Mouse (Mus musculus) kidney, embryonic 15.5 days (tissue): ENCODE measurements around the gene Pramel6. TPM values are rescaled to one million over a fixed set of nuclear protein-coding genes. Genes with fewer than 3 reads are reported as not detected.
"Not testable (repeated sequence)": the region's sequence is repeated elsewhere in the genome, so short reads cannot be mapped to it uniquely, and the experiment has no call there.

ENCODE experiments used
- ATAC-seq: fragments of 200-750 bp; cut with Nextera tagmentation; replicated peaks from 2 replicates; pipeline ENCODE4 v1.8.0; 2017; ENCODE audit warnings: moderate TSS enrichment; ENCODE audit not compliant: low FRiP score
- H3K27ac ChIP-seq: fragments of 300-500 bp; sonication (generic); 2 replicates; pipeline ENCODE4 v1.5.1; 2015; ENCODE audit warnings: mild to moderate bottlenecking, inconsistent platforms
- H3K27me3 ChIP-seq: fragments of 300-500 bp; sonication (generic); 2 replicates; pipeline ENCODE4 v1.6.1; 2015; ENCODE audit warnings: inconsistent platforms
- H3K36me3 ChIP-seq: fragments of 300-500 bp; sonication (generic); 2 replicates; pipeline ENCODE4 v1.6.1; 2015; ENCODE audit warnings: inconsistent platforms
- H3K4me1 ChIP-seq: fragments of 300-500 bp; sonication (generic); 2 replicates; pipeline ENCODE4 v1.6.1; 2015; ENCODE audit warnings: inconsistent platforms
- H3K4me2 ChIP-seq: fragments of 300-500 bp; sonication (generic); 2 replicates; pipeline ENCODE4 v1.6.1; 2015; ENCODE audit warnings: moderate library complexity, mild to moderate bottlenecking, inconsistent platforms
- H3K4me3 ChIP-seq: fragments of 300-500 bp; sonication (generic); replicated peaks from 2 replicates; pipeline ENCODE4 v1.5.1; 2015; ENCODE audit warnings: mild to moderate bottlenecking, inconsistent platforms
- H3K9ac ChIP-seq: fragments of 300-500 bp; sonication (generic); 2 replicates; pipeline ENCODE4 v1.6.1; 2015; ENCODE audit warnings: mild to moderate bottlenecking, inconsistent platforms
- H3K9me3 ChIP-seq: fragments of 300-500 bp; sonication (generic); replicated peaks from 2 replicates; pipeline ENCODE4 v1.6.1; 2016; ENCODE audit warnings: inconsistent platforms
- WGBS: fragments of 180-500 bp; shearing (Covaris S2); methylation state at CpG from one replicate; pipeline ENCODE4 v1.1.7; 2015; ENCODE audit warnings: mixed read lengths; 5-methylcytosine and 5-hydroxymethylcytosine counted together
- polyA plus RNA-seq: library from polyadenylated mRNA; unstranded; fragments of >200 nt; fragmentation: Nextera tagmentation; extraction: Ambion mirVana; gene quantifications from 2 replicates; pipeline ENCODE4 v1.2.1, GENCODE M21; 2015

Gene Pramel6
- polyA plus RNA-seq = not detected in 2 replicates

DNA sequence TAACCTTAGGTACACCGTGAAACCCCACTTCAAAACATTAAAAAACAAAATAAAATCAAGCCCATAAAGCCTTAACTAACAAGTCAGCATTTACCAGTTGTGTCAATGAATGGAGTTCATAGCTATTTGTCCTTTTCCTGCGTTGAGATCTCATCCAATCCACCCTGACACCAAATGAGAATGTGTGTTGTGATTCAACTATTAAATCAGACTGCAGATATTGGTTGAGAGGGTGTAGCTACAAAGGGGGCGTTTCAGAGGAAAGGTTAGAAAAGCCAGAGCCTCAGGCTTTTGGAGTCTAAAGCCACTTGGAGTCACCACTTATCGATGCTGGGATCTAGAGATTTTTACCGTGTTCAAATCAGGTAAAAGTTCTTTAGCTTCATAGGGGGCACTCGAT lies at the start of gene Pramel6:
Gene Pramel6 (plus strand): TSS at position 301 of the 400 bp plus-strand sequence.
- H3K9me3 ChIP-seq = no peaks in the 10 kb centered on the region
- WGBS = 88% methylated on average over 6 of the region's 6 CpGs
- no peaks in the 10 kb centered on the region for H3K4me1 ChIP-seq
- H3K36me3 ChIP-seq = no peaks in the 10 kb centered on the region
- no peak within 1 kb of the TSS for H3K4me2 ChIP-seq
- ATAC-seq = no peak
- no peak within 1 kb of the TSS for H3K4me3 ChIP-seq
- no peaks in the 10 kb centered on the region for H3K27me3 ChIP-seq
- H3K9ac ChIP-seq = no peak within 1 kb of the TSS
- H3K27ac ChIP-seq = no peak within 1 kb of the TSS

- 93% methylated on average over 4 of the region's 4 CpGs for WGBS
- no peak overlapping the region for H3K4me2 ChIP-seq
- no peak overlapping the region for H3K4me3 ChIP-seq
- no peaks in the 10 kb centered on the region for H3K9me3 ChIP-seq
- no peak for ATAC-seq
- H3K4me1 ChIP-seq = no peaks in the 10 kb centered on the region
- H3K36me3 ChIP-seq = no peaks in the 10 kb centered on the region
- no peak overlapping the region for H3K27ac ChIP-seq
- no peak overlapping the region for H3K9ac ChIP-seq
- H3K27me3 ChIP-seq = no peaks in the 10 kb centered on the region
Measured at GRCm38 (mm10) chr2:87461769-87462168, 44.6 kb upstream of the Pramel6 start.

DNA sequence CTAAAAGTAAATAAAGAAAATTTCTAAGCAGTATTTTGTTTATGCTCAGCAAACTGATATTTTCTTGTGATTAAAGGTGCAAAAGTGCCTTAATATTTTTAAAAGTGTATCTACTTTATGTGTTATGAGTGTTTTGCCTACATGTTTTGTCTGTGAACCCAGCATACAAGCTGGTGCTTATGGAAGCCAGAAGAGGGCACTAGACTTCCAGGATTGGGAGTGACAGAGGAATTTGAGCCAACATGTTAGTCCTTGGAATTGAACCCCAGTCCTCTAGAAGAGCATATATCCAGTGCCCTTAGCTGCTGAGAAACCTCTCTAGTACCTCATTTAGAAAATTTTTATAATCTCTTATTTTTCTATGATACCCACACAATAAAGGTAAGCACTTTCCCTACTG lies 26.2 kb upstream of the Pramel6 start:
- H3K9ac ChIP-seq = no peak overlapping the region
- H3K27ac ChIP-seq = no peak overlapping the region
- ATAC-seq = no peak
- no peak overlapping the region for H3K4me2 ChIP-seq
- no peaks in the 10 kb centered on the region for H3K4me1 ChIP-seq
- H3K36me3 ChIP-seq = no peaks in the 10 kb centered on the region
- no peaks in the 10 kb centered on the region for H3K27me3 ChIP-seq
- H3K9me3 ChIP-seq = no peaks in the 10 kb centered on the region
- no peak overlapping the region for H3K4me3 ChIP-seq

- H3K4me3 ChIP-seq = no peak overlapping the region
- H3K27me3 ChIP-seq = no peaks in the 10 kb centered on the region
- 80% methylated on average over 4 of the region's 4 CpGs for WGBS
- H3K4me2 ChIP-seq = no peak overlapping the region
- H3K9ac ChIP-seq = no peak overlapping the region
- no peaks in the 10 kb centered on the region for H3K36me3 ChIP-seq
- no peak overlapping the region for H3K27ac ChIP-seq
- ATAC-seq = no peak
- H3K4me1 ChIP-seq = no peaks in the 10 kb centered on the region
- H3K9me3 ChIP-seq = no peaks in the 10 kb centered on the region
Measured at GRCm38 (mm10) chr2:87481158-87481557, 25.2 kb upstream of the Pramel6 start.

- Histone ChIP-seq H3K27ac (no peak overlapping the region), H3K4me1 (no peaks in the 10 kb centered on the region), H3K9ac (no peak overlapping the region), H3K27me3 (no peaks in the 10 kb centered on the region), H3K4me3 (no peak overlapping the region), H3K4me2 (no peak overlapping the region), H3K9me3 (no peaks in the 10 kb centered on the region), H3K36me3 (no peaks in the 10 kb centered on the region)
- WGBS = 72% methylated on average over 2 of the region's 2 CpGs
- no peak for ATAC-seq
Measured at GRCm38 (mm10) chr2:87482276-87482675, 24.1 kb upstream of the Pramel6 start.

- not testable (repeated sequence) for ATAC-seq, H3K27ac ChIP-seq, H3K9me3 ChIP-seq, H3K9ac ChIP-seq, H3K4me2 ChIP-seq, H3K36me3 ChIP-seq, H3K4me1 ChIP-seq, H3K27me3 ChIP-seq, H3K4me3 ChIP-seq
- 83% methylated on average over 4 of the region's 5 CpGs for WGBS
Measured at GRCm38 (mm10) chr2:87496993-87497392, 9.4 kb upstream of the Pramel6 start, which contains the start of gene Pramel7. TSS of gene Pramel7 (minus strand) at chr2:87497093.

GRCm38 (mm10) chr2:87515046-87515445 lies 8.7 kb downstream of the Pramel6 start:
- Histone ChIP-seq H3K4me3 (no peak overlapping the region), H3K9ac (no peak overlapping the region), H3K27ac (no peak overlapping the region), H3K4me1 (no peaks in the 10 kb centered on the region), H3K9me3 (no peaks in the 10 kb centered on the region), H3K36me3 (no peaks in the 10 kb centered on the region), H3K4me2 (no peak overlapping the region), H3K27me3 (no peaks in the 10 kb centered on the region)
- ATAC-seq = no peak
- WGBS = 96% methylated on average over 2 of the region's 2 CpGs

DNA sequence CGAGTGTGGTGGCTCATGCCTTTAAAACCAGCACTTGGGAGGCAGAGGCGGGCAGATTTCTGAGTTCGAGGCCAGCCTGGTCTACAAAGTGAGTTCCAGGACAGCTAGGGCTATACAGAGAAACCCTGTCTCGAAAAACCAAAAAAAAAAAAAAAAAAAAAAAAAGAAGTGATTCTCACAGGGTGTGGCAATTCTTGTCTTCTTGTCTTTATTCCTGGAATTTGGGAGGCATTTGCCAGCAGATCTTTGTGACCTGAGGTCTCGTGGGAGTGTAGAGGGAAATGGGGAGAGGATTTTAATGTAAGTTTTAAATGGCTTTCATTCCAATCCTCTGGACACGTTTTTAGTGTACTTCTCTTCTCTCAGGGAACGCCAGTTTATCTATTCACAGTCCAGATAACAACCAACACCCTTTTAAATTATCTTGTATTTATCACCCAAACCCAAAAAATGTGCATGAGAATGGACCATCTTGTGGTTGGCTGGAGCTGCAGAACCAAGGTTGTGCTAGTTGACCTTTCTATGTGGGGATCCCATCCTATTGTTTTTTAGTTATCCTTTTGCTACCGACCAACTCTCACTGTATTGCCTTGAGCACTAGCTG lies 9.2 kb downstream of the Pramel6 start:
- Histone ChIP-seq H3K4me1 (no peaks in the 10 kb centered on the region), H3K27ac (no peak overlapping the region), H3K27me3 (no peaks in the 10 kb centered on the region), H3K9ac (no peak overlapping the region), H3K9me3 (no peaks in the 10 kb centered on the region), H3K4me2 (no peak overlapping the region), H3K36me3 (no peaks in the 10 kb centered on the region), H3K4me3 (no peak overlapping the region)
- ATAC-seq = no peak
- 77% methylated on average over 7 of the region's 8 CpGs for WGBS

DNA sequence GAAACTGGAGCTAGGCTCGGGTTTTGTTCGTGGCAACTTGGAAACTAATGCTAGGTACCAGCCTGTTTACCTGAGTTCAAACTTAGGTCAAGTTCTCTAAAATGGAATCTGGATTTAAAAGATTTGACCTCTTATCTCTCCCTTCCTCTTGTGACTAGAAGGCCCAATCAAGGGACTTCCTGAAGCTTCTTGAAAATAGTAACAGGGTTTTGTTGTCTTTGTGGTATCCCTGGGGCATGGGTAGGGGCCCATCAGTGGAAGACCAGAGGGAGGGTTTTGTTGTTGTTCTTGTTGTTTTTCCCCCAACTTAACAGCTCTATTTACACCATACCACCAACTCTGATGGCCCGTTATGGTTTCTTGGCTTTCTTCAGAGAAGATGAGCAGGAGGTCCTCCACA lies 10.2 kb downstream of the Pramel6 start:
- WGBS = 90% methylated on average over 3 of the region's 3 CpGs
- H3K9ac ChIP-seq = no peak overlapping the region
- H3K4me1 ChIP-seq = no peaks in the 10 kb centered on the region
- no peak overlapping the region for H3K27ac ChIP-seq
- no peak for ATAC-seq
- no peak overlapping the region for H3K4me2 ChIP-seq
- no peaks in the 10 kb centered on the region for H3K9me3 ChIP-seq
- no peaks in the 10 kb centered on the region for H3K36me3 ChIP-seq
- H3K4me3 ChIP-seq = no peak overlapping the region
- no peaks in the 10 kb centered on the region for H3K27me3 ChIP-seq

GRCm38 (mm10) chr2:87520651-87521050 lies 14.3 kb downstream of the Pramel6 start:
- Histone ChIP-seq H3K27me3 (no peaks in the 10 kb centered on the region), H3K36me3 (no peaks in the 10 kb centered on the region), H3K9ac (no peak overlapping the region), H3K4me1 (no peaks in the 10 kb centered on the region), H3K4me3 (no peak overlapping the region), H3K4me2 (no peak overlapping the region), H3K9me3 (no peaks in the 10 kb centered on the region), H3K27ac (no peak overlapping the region)
- ATAC-seq = no peak
- WGBS = 89% methylated on average over 4 of the region's 4 CpGs

DNA sequence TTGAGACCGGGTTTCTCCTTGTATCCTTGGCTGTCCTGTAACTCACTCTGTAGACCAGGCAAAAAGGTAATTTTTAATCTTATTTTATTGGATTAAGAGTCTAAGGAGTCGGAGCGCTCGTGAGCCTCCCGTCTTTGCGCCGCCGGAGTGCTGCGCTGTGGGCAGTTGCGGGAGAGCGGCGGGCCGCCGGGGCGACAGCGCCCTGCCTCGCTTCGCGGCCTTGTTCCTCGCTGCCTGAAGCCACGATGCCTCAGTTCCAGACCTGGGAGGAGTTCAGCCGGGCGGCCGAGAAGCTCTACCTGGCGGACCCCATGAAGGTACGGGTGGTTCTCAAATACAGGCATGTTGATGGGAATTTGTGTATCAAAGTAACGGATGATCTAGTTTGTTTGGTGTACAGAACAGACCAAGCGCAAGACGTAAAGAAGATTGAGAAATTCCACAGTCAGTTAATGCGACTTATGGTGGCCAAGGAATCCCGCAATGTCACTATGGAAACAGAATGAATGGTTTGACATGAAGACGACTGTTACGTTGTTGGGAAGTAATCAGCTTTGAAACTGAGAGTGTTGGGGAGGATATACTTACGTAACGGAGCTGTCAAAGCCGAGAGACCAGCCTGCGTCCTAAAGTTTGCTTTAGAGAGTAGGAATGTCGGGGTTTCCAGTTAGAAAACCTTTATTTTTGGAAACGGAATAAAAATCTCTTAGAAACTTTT lies 19.7 kb downstream of the Pramel6 start:
- peak; percentile 46; the same call in 1 of the 2 replicates for ATAC-seq
- Histone ChIP-seq H3K4me2 (peak overlapping the region; percentile 38), H3K4me3 (peak overlapping the region; percentile 15)
- not testable (repeated sequence) for H3K4me1 ChIP-seq, H3K9ac ChIP-seq, H3K27ac ChIP-seq, H3K36me3 ChIP-seq, H3K9me3 ChIP-seq, H3K27me3 ChIP-seq
- WGBS = 29% methylated on average over 38 of the region's 39 CpGs

DNA sequence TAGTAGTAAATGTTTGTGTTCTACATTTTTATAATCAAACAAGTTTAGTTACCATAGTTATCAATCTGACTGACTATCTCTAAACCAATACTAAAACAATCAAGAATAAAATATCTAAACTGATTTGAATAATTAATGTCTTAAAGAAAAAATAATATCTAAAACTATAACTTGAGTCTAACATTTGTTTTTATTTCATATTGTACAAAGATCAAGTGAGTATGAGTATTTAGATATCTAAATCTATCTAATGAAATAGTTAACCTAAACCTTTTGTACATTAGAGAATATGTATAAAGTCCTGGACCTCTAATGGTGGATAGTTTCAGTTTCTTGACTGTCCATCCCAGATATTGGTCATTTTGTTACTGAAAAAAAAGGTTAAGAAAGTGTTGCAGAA lies 25.1 kb downstream of the Pramel6 start, which contains the start of gene Olfr153:
Gene Olfr153 (plus strand): TSS at position 301 of the 400 bp plus-strand sequence.
- no peaks in the 10 kb centered on the region for H3K9me3 ChIP-seq
- ATAC-seq = no peak
- no peaks in the 10 kb centered on the region for H3K36me3 ChIP-seq
- H3K4me2 ChIP-seq = no peak within 1 kb of the TSS
- no peak within 1 kb of the TSS for H3K4me3 ChIP-seq
- no peaks in the 10 kb centered on the region for H3K4me1 ChIP-seq
- H3K9ac ChIP-seq = no peak within 1 kb of the TSS
- H3K27me3 ChIP-seq = 0 out of 2 replicates have a peak, but pooled peaks cover 2% of the 10 kb centered on the region
- H3K27ac ChIP-seq = no peak within 1 kb of the TSS
